Mouse (Mus musculus) layer of hippocampus, adult 2 months (tissue): ENCODE measurements around the gene Tfap2a. TPM values are rescaled to one million over a fixed set of nuclear protein-coding genes. Genes with fewer than 3 reads are reported as not detected.

Experiments
- DNase-seq, 2 experiments: peaks; one replicate each; pipeline ENCODE4 v3.0.0; 2022; ENCODE audit warnings: low spot score in 2 of 2
- H3K27ac ChIP-seq: fragments of 200-600 bp; 2 replicates; pipeline ENCODE4 v1.8.1; 2022
- H3K4me3 ChIP-seq: fragments of 200-600 bp; 2 replicates; pipeline ENCODE4 v1.8.1; 2022; ENCODE audit warnings: mild to moderate bottlenecking
- CTCF ChIP-seq: fragments of 200-600 bp; conservative IDR thresholded peaks from 2 replicates; pipeline ENCODE4 v1.8.1; 2022; ENCODE audit warnings: antibody characterized with exemption, mild to moderate bottlenecking, moderate library complexity
- total RNA-seq, 2 experiments: library from RNA; stranded (reverse); gene quantifications; 2 replicates each; pipeline ENCODE4 v1.2.3; 2021

Gene Tfap2a
- total RNA-seq, 2 experiments from 2014 or later = 0.23 to 0.47 TPM

- no peak for TF ChIP-seq CTCF
- DNase-seq = no peak
- Histone ChIP-seq H3K4me3 (no peak overlapping the region), H3K27ac (no peak overlapping the region)
Measured at GRCm38 (mm10) chr13:40713681-40714080, 24.5 kb downstream of the Tfap2a start.

- no peak overlapping the region for H3K4me3 ChIP-seq
- no peak overlapping the region for H3K27ac ChIP-seq
- TF ChIP-seq CTCF = no peak
Measured at GRCm38 (mm10) chr13:40713241-40713640, 24.9 kb downstream of the Tfap2a start.

DNA sequence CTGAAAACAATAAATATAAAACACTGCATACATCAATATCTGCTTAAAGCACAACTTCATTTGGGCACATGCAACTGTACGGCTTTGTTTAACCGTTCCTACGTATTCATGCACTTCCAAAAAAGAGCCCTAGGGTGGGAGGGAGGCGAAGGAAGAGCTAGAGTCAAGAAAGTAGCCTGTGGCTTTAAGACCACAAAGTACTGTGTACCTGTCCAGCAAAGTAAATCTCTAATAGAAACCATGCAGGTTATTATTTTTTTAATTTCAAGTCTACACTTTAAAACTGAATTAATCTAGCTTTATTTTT is 25.7 kb downstream of the Tfap2a start:
- no peak for TF ChIP-seq CTCF
- H3K4me3 ChIP-seq = no peak overlapping the region
- H3K27ac ChIP-seq = no peak overlapping the region
- DNase-seq = no peak

More at GRCm38 (mm10) chr13:40713241-40713640, 24.9 kb downstream of the Tfap2a start:
- no peak for DNase-seq

GRCm38 (mm10) chr13:40711661-40712525 is 26.3 kb downstream of the Tfap2a start:
- Histone ChIP-seq H3K27ac (no peak overlapping the region), H3K4me3 (no peak overlapping the region)
- no peak for TF ChIP-seq CTCF
- no peak for DNase-seq

DNA sequence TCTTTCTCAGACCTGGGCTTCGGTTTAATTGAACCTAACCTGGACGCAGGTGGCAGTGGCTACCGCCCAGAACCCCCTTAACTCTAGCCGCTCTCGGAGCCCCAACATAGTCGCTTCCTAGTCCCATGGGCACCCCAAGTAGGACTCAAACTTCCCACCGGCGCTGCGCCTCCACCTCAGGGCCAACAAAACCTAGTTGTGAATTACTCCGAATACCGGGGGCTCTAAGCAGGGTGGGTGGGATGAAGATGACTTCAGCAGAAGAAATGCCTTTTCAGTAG is 28.2 kb downstream of the Tfap2a start:
- no peak overlapping the region for H3K27ac ChIP-seq
- DNase-seq = no peak
- no peak for TF ChIP-seq CTCF
- no peak overlapping the region for H3K4me3 ChIP-seq

DNA sequence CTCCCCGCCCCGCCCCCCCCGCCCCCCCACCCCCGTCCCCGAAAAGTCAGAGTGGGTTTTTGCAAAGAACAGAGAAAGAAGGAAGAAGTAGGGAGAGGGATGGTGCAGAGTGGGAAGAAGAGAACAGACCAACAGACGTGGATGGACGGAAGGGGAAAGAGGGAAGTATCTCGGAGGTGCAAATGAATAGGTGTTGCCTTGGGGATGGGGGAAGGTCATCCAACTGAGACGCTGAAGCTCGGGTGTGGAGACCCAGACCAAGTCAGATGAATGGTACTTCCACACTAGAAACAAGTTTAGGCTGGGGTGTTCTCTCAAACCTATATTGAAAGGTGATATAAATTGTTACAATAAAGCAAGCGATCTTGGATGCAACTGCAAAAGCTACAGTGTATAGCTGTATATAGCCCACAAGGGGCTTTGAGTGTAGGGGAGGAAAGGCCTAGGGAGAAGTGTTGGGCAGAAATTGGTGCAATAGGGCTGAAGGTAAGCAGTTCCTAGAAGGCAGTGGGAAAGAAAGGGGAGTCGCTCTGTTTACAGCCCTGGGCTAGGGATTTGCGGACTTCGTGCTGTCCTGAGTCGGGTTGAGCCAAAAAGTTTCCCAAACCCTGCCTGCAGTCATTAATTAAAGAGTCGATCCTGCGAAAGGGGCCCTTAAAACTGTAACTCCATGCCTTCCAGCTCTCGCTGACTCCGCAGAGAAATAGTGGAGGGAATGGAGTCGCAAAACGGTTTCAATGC is 28.7 kb downstream of the Tfap2a start:
- no peak overlapping the region for H3K4me3 ChIP-seq
- H3K27ac ChIP-seq = no peak overlapping the region
- no peak for DNase-seq
- TF ChIP-seq CTCF = no peak

GRCm38 (mm10) chr13:40708913-40709312 is 29.3 kb downstream of the Tfap2a start:
- DNase-seq = no peak
- no peak overlapping the region for H3K27ac ChIP-seq
- TF ChIP-seq CTCF = no peak
- no peak overlapping the region for H3K4me3 ChIP-seq

- no peak for DNase-seq
- no peak for TF ChIP-seq CTCF
- H3K27ac ChIP-seq = no peak overlapping the region
- no peak overlapping the region for H3K4me3 ChIP-seq
Measured at GRCm38 (mm10) chr13:40708271-40708670, 29.9 kb downstream of the Tfap2a start.

DNA sequence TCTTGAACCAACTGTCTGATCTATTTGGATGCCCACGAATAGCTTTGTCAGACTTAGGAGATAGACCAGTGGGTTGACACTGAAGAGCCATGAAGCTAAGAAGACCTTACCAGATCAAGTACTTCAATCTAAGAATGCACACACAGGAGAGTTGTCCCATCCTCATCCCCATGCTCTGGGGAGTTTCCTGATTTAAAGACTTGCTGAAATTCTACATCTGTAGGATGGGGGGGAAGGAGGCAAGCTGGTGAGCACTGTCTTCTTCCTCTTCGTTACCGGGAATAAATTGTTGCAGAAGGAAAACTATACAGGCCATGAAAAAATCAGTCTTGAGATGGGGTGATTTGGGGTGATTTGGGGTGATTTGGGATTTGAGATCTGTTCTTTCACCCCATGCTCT is 30.5 kb downstream of the Tfap2a start:
- Histone ChIP-seq H3K4me3 (no peak overlapping the region), H3K27ac (no peak overlapping the region)
- no peak for TF ChIP-seq CTCF
- no peak for DNase-seq

GRCm38 (mm10) chr13:40706612-40707011 is 31.6 kb downstream of the Tfap2a start:
- H3K4me3 ChIP-seq = no peak overlapping the region
- H3K27ac ChIP-seq = no peak overlapping the region
- no peak for TF ChIP-seq CTCF
- no peak for DNase-seq

GRCm38 (mm10) chr13:40705821-40706425 is 32.3 kb downstream of the Tfap2a start:
- Histone ChIP-seq H3K27ac (no peak overlapping the region), H3K4me3 (no peak overlapping the region)
- TF ChIP-seq CTCF = no peak
- DNase-seq = no peak

- Histone ChIP-seq H3K4me3 (no peak overlapping the region), H3K27ac (no peak overlapping the region)
- TF ChIP-seq CTCF = no peak
- DNase-seq = no peak
Measured at GRCm38 (mm10) chr13:40704864-40705455, 33.2 kb downstream of the Tfap2a start.

DNA sequence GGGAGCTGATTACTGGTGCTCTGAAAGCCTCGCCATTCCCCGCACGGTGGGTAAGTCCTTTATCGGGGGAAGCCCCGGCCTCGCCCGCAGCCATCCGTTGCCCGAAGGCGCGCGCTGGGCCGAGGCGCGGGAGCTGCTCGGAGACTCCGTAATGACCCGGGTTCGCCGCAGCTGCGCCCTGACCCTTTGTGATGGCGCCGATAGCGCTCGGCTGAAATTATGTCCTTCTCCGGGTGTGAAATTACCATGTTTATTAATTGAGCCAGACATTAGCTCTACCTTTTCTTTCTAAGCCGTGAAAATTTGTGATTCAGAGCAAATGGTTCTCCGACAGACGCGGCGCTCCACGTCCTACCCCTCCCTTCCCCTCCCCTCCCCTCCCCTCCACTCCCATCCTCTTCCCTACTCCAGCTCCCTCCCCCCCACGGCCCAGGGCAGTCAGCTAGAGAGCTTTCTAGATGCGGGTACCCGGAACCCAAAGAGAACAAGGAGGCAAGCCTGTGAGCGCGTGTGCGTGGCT is 34.1 kb downstream of the Tfap2a start:
- no peak for DNase-seq
- H3K27ac ChIP-seq = no peak overlapping the region
- no peak for TF ChIP-seq CTCF
- no peak overlapping the region for H3K4me3 ChIP-seq
